Mouse (Mus musculus) layer of hippocampus, adult 11-12 months (tissue): ENCODE results near the gene Slc25a21.

ENCODE experiments used
- DNase-seq: peaks from one replicate; pipeline ENCODE4 v3.0.0; 2022; ENCODE audit warnings: low spot score

Gene Slc25a21

GRCm38 (mm10) chr12:57184401-57185147 lies 12.7 kb downstream of the Slc25a21 start:
- no peak for DNase-seq

DNA sequence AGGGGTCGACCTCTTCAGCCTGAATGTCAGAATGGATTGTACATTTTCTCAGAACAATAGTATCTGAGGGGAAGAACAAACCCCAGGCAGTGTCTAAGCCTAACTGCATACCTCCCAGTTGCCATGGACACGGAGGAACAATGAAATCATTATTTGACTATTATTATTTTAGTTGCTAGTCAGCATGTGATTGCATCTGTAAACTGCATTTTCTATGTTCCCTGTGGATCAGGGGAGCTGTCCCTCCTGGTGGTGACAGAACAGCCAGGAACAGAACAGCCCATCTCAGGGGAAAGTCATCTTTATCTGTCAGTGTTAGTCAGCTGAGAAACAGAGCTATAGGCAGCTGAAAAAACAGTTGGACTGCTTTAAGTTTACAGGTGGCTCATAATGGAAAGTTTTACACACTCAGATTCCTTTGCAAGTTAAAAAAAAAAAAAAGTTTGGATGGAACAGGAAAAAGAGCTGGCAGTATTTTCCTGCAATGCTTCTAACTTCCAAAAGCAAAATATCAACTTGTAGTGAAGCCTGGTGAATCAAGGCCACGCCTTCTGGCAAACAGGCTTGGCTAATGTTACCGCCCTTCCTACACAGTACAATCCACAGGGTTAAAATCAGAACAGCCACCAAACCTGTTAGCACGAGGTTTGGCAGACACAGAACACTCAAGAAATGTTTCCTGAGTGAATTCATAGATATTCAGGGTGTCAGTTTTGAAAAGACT lies 17.6 kb downstream of the Slc25a21 start:
- DNase-seq: no peak

GRCm38 (mm10) chr12:57178818-57179217 lies 18.5 kb downstream of the Slc25a21 start:
- DNase-seq: no peak

GRCm38 (mm10) chr12:57163294-57163693 lies 34.0 kb downstream of the Slc25a21 start:
- DNase-seq: no peak

GRCm38 (mm10) chr12:57162840-57163239 lies 34.4 kb downstream of the Slc25a21 start:
- no peak for DNase-seq

DNA sequence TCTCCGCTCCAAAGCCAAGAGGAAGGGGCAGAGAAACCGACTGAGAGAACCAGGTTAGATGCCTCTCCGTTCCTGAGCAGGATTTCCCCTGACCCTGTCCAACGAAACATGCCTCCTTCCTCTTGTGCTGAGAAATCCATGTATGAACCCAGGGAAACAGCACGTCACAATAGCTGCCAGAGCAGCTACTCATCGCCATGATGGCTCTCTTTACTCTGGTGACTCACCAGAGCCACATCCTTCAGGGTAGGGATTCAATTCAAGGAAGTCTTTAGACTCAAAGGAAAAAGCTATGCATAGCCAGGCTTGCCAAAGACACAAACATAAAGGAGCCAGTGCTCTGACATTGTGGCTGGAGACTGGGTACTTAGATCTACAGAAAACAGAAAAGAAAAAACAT lies 37.4 kb downstream of the Slc25a21 start:
- DNase-seq: no peak

DNA sequence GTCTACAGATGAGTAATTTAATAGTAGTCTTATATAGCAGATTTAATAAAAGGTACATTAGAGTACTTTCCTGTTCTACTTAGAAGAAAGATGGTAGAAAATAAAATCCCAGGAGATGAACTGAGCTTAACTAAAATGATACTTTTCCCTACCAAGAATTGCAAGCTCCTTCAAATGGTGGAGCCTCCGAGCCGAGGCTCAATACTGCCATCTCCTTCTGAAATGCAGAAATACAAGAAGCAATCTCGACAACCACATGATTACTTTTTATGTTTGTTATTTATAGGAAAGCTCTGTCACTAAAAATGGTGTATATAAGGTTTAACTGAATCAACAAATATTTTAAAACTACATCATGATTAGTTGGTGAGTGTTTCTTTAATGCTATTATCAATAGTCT lies 39.0 kb downstream of the Slc25a21 start:
- no peak for DNase-seq

GRCm38 (mm10) chr12:57138937-57139336 lies 58.3 kb downstream of the Slc25a21 start:
- no peak for DNase-seq

DNA sequence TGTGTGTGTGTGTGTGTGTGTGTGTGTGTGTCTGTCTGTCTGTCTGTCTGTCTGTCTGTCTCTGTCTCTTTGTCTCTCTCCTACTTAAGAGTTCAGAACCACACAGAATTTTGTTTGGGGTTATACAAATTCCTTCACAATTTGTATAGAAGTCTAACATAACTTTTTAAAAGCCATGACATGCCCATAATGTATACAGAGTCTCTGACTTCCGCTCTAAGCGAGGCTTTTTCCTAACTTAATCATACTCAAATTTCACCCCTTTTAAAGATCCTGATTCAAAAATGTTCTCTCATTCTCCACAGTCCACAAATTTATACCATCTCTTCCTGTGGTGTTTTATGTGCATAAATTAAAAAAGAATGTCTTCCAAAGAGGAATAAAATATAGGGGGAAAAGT lies 59.5 kb downstream of the Slc25a21 start:
- no peak for DNase-seq

- no peak for DNase-seq
Observed at GRCm38 (mm10) chr12:57118602-57119001, 78.7 kb downstream of the Slc25a21 start.

DNA sequence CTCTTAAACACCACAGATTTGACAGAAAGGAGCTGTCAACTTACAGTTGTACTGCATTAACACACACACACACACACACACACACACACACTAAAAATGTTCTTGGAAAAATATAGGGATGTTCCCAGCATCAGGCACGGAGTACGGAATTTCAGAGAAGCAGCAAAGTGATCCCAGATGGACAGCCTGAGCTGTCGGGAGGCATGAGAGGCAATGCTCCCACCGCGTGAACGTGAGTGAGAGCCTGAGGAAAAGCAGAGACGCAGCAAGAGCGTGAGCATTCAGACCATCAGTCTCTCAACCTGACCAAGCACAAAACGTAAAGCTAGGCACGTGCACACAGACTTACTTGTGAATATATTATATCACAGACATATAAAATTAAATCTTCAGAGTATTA lies 81.8 kb downstream of the Slc25a21 start:
- no peak for DNase-seq

DNA sequence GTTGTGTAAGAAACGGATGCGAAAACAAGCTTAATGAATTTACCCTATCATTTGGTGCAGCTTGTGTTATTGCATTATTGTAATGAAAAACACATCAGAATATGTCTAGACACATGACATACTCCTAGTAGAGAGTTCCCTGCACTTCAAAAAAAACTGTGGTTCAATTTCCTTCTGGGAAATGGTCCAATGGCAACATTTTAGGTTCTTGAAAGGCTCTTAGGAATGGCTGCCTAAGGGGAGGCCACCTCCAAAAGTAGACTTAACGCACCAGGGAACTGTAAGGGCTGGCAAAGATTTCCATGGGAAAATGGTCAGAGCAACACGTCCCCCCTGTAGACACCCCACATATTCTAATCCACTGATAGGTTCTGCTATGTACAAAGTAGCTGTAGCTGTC lies 87.9 kb downstream of the Slc25a21 start:
- DNase-seq: no peak

GRCm38 (mm10) chr12:57102322-57102721 lies 95.0 kb downstream of the Slc25a21 start:
- DNase-seq: no peak

GRCm38 (mm10) chr12:57100549-57100948 lies 96.7 kb downstream of the Slc25a21 start:
- DNase-seq: no peak

DNA sequence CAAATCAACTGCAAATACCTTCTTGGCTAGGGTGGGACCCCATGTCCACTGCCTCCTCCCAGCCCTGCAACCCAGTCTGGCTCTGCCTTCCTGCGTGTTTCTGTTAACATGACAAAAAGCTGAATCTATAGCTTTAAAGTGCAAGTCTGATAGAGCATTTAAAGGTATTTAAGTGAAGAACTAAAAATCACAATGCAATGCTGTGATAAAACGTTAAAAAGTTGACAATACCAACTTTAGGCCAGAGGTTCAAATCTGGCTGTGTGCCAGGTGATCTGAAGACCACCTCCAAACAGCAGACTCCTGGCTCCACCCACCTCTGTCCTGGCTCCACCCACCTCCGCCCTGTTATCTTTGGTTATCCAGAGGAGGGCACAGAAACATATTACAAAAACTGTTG lies 98.2 kb downstream of the Slc25a21 start:
- no peak for DNase-seq

DNA sequence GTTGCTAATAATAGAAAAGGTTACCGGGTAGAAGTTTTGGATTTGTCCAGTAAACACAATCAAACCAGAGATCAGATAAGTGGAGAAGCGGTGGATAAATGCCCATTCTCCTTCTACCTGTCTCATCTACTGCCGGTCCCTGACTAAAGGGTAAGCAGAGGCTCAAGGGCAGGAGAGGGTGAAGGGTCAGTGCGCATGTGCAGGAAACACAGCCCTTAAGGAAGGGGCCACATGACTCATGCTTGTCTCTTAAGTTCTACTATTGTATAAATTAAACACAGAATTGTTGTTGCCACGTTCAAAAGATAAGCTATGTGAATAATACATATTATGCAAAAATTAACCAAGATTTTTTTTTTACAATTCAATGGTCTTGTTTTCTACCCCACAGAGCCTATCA lies 98.9 kb downstream of the Slc25a21 start:
- DNase-seq: no peak

DNA sequence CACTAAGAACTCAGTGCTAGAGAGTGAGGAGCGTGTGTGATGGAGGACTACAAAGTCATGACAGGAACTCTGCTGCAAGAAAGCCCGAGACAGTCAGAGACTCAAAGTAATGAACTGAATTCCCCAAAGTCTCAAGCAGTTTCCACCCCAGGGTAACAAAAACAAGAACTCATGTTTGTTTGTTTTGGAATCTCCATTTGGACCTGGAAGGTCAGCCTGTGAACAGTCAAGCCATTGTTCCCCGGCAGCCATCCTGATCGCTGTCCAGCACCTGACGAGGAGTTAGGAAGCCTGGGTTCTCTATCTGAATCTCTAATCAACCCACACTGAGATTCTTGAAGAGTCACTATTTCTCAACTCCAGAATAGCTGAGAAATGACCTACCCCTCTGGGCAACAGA lies 104.2 kb downstream of the Slc25a21 start:
- no peak for DNase-seq

GRCm38 (mm10) chr12:57084519-57084918 lies 112.8 kb downstream of the Slc25a21 start:
- no peak for DNase-seq

GRCm38 (mm10) chr12:57083533-57083932 lies 113.7 kb downstream of the Slc25a21 start:
- no peak for DNase-seq

DNA sequence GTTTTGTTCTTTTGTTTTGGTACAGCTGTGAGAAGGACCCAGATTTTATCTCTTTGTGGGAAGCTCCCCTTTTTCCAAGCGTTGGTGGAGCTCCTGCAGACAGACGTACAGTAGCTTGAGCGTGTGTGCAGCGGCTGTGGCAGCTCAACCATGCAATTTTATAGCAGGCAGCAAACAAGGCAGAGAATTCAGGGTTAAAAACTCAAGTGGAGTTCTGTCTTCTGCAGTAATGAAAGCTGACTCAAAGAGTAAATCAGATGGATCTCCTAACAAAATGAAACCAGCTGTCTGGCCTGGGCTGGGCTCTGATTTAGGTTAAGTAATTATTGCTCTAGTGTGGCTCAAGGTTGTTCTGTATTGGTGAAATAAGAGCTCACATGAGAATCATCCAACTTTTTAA lies 120.7 kb downstream of the Slc25a21 start:
- DNase-seq: no peak

- no peak for DNase-seq
Observed at GRCm38 (mm10) chr12:57072616-57073015, 124.7 kb downstream of the Slc25a21 start.

GRCm38 (mm10) chr12:57068607-57069006 lies 128.7 kb downstream of the Slc25a21 start:
- no peak for DNase-seq

- no peak for DNase-seq
Observed at GRCm38 (mm10) chr12:57019737-57020136, 177.5 kb downstream of the Slc25a21 start.

DNA sequence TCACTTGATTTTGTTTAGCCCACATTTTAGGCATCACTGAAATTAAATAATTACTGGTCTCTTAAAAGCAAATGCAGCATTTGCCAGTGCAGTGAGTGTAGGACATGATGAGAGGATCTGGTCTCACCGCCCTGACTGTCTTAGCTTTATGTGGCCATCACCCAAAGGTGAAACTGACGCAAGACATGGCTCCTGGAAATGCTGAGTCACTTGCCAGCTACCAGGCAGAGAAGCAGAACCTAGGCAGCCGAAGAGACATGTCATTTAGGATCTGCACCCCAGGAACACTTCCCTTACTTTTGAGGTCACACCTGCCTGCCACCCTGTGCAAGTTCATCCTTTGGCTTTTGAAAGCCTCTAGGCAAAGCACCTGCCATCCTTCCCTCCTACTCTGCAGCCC lies 180.4 kb downstream of the Slc25a21 start:
- DNase-seq: no peak
